Mouse (Mus musculus): ENCODE results near the gene Slc38a5.

The Slc38a5 gene

GRCm38 (mm10) chrX:8309302-8309701, 38.4 kb downstream of the Slc38a5 start:
- DNase-seq (ENCODE audit: low read depth in 2 of 2, low spot score in 2 of 2): no peak

DNA sequence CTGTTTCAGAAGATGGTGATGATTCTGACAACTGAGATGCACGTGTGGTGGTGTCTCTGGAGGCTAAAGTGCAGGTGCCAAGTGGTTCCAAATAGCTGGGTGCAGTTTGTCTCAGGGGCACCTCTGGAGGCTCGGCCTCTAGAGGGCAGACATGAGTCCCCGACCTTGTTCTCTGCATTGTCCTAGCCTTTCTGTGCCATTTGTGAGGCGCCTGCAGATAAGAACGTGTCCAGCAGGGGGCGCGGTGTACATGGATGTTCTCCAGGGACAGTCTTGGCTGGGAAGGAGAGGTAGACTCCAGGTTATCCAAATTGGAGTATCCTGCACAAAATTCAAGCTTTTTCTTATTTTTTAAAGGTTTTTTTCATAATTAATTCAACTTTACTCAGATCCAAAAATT, 44.0 kb downstream of the Slc38a5 start:
- peak; percentile 25 to 51 for DNase-seq (ENCODE audit: low read depth in 2 of 2, low spot score in 2 of 2)

GRCm38 (mm10) chrX:8327124-8327523, 56.2 kb downstream of the Slc38a5 start, which contains the start of gene Ssxb10:
Ssxb10 (plus strand) TSS chrX:8327424.
- no peak for DNase-seq (ENCODE audit: low read depth in 2 of 2, low spot score in 2 of 2)

Measured in CD8-positive naive resting alpha-beta T cell, adult 2 months (primary cell).